Mouse (Mus musculus): ENCODE measurements around the gene Hps5.

Gene Hps5

DNA sequence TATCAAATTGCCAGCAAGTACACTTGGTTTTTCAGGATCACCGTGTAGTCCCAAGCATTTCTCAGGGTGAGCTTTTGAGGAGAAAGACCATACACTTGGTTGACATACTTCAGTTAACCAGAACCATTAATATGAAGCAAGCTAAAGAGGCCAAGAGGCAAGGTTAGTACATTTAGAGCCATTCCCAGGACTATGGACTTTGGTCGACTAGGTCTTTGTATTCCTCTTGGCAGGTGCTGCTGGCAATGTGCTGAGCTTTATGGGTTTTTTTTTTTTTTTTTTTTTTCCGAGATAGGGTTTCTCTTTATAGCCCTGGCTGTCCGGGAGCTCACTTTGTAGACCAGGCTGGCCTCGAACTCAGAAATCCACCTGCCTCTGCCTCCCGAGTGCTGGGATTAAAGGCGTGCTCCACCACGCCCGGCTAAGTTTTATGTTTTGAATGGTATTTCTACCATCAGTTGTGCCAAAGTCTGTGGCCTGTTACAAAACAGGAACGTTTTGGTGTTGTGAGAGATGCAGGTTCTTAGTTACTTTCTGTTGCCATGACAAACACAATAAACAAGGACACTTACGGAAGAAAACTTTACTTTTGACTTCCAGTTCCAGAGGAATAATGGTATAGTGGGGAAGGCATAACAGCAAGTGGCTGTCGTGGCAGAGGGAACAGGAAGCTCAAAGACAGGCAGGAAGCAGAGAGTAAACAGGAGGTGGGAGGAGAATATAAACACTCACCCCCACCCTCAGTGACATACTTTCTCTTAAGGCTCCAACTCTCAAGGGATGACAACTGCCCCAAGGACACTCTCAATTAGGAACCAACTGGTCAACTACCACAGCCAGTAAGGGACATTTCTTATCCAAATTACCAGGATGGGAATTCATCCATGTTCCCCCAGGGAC is 57.1 kb downstream of the Hps5 start:
- DNase-seq (ENCODE audit: low spot score in 2 of 2): no peak

DNA sequence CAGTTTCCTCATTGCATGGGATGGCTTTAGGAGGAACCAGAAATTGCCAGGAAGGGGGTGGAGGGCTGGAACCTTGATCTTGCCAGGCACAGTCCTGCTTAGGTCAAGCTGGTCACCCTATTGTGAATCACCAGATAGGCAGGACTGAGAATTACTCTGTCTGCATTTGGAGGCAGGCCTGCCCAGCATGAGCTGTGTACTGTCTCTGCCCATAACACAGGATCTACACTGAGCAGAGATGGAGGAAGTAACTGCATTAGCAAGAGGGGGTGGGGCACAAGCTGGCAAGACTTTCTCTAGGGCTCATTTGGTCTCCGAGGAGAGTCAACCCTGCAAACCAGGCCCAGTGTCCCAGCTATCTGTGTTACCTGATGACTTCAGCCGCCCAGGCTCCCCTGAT is 60.9 kb downstream of the Hps5 start:
- no peak for DNase-seq (ENCODE audit: low spot score in 2 of 2)

DNA sequence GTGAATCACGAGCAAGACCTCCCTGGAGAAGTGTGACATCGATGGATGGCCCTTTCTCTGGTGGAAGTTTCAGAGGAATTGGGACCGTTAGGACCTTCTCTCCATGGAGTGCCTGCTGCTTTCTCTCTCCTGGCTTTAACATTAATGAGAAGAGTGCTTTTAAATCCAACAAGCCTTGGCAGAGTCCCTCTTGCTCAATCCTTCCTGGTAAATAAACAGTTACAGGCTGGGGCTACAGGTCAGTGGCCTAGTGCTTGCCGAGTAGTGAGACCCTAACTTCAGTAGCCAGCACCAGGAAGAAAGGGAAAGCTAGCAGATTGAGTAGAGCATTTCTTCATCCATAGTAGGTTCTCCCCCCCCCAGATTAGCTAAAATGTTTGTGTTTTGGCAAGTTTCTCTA is 63.4 kb downstream of the Hps5 start, which contains the start of gene Saa4:
Gene Saa4, minus strand, starts transcription at position 146 of the 400 bp plus-strand sequence.
- no peak for DNase-seq (ENCODE audit: low spot score in 2 of 2)

DNA sequence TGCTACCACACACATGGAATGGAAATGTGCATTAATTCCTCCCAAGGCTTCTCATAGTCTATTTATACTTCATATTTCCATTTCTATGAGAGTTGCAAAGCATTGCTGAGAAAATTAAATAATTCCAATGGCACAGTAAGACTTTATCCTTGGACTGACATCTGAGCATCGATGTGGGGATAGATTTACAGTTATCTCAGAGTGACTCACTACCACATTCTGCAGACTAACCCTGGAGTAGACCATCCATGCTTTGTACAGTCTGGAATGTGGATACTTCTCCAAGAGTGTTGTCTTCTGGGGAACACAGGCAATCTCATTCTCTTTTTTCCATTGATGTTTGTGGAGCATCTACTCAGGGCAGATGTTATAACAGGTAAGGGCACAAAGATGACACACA is 68.3 kb downstream of the Hps5 start:
- DNase-seq (ENCODE audit: low spot score in 2 of 2): no peak

DNA sequence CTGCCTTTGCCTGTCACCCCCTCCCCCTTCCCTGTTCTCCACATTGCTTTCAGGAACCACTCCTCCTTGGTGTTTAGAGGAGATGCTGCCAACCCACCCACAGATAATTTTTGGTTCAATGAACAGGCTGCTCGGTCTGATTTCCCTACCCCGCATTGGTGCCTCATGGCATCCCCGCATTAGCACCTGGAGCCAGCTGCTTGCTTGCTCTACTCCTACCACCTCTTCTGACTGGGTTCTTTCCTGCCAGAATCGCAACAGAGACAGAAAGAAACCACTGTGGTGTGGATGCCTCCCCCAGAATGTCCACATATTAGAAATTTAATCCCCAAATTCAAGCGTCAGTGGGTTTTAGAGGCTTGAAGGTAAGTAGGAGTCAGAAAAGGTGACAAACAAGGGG is 71.5 kb downstream of the Hps5 start:
- DNase-seq (ENCODE audit: low spot score in 2 of 2): no peak

DNA sequence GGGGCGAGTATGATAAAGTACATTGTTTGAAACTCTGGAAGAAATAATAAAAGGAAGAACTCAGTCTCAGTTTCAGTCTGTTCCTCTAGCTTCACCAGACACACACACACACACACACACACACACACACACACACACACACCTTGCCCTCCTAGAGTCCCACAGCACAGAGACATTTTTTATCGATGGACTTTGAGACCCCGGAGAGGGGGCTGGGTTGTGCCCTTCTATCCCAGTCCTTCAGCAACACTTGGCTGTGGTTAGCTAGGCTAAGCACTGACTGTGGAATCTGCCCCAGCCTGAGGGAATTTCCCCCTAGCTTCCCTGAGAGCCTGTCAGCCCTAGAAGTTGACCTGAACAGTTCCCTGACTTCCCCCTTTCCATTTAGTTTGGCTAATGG is 72.0 kb downstream of the Hps5 start:
- DNase-seq (ENCODE audit: low spot score in 2 of 2): no peak

DNA sequence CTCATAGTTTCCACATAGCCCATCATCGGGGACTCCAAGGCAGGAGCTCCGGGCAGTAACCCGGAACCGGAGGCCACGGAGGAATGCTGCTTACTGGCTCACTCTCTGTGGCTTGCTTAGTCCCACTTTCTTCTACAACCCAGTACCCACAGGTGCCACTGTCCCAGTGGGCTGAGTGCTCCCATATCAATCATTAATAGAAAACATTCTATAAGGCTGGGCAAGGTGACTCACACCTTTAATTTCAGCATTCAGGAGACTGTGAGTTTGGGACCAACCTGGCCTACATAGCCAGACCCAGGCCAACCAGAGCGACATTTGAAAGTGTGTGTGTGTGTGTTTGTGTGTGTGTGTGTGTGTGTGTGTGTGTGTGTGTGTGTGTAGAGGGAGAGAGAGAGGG is 72.5 kb downstream of the Hps5 start:
- DNase-seq (ENCODE audit: low spot score in 2 of 2): no peak

DNA sequence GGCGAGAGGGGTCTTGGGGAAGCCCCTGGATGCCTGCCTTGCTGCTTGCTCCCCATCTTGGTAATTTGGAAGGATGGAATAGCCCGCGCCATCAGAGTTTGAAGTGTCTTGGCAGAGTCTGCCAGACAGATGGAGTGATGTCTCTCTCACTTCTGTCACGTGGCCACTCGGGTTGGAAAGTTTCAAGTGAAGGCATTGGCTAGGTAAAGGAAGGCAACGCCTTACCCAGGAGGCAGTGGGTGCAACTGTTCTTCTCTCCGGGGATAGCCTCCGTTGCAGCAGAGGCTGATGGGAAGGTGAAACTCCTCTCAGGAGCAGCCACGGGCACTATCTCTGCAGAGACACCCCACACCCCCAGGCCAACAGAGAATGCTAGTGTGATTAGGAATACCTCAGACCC is 75.4 kb downstream of the Hps5 start:
- DNase-seq (ENCODE audit: low spot score in 2 of 2): no peak

DNA sequence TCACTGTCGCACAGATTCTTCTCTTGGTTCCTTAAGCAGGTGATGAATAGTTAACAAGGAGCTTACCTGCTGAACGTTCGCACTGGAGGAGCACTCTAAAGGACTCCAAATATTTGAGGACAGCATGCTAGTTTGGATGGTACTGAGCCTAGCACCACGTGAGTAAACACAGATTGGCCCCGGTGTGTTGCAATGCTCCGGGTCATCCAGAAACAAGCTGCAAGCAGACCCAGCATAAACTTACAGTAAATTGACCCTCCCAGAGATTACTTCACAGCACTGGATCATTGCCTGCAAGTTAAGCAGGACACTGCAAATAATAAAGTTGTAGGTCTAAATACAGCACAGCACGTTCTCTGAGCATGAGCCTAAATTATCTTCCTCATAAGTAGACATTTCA is 76.3 kb downstream of the Hps5 start:
- DNase-seq (ENCODE audit: low spot score in 2 of 2): peak; percentile 38 to 50

DNA sequence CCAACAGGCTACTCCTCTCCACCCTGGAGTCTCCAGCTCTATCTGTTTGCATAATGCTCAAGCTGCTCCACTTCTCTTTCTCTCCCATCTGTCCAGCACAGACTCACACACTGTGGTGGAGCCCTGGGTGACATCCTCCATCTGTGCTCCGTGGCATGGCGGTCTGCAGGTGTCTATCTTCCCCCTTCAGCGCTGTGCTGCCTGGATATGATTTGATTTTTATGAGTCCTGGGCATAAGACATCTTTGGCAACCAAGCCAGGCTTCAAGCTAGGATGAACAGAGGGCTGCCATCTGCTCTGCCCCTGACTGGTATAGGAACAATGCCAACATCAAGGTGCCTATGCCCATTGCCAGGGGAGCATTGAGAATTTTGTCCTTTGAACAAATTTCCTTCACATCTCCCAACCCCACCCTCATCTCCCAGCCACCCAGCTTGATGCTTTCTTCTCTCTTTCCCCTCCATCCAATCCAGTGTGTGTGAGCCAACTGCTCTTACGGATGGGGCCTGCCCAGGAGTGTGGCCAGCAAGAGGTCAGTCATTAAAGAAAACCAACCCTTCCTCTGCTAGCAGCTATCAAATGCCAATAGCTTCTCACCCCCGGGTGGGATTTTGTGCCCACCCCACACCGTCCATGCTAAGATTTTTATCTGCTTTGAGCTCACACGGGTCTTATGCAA is 77.1 kb downstream of the Hps5 start:
- no peak for DNase-seq (ENCODE audit: low spot score in 2 of 2)

DNA sequence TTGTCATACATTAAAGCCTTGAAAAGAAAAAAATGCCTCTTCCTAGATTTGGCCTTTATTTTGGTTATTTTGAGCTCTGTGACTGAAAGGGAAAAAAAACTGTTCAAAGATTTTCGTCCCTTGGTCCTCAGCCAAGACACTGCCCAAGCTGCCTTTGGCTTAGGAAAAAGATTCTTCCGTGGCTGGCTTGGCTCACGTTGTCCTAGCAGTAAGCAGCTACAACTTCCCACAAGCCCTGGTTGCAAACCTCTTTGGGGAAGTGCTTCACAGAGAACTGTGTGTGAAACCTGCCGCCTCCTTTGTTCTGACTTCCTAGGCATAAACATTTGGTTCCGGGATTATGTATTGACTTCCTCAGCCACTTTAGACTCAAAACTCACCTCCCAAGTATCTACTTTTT is 79.0 kb downstream of the Hps5 start:
- peak in 1 of 2 experiments; percentile 21 for DNase-seq (ENCODE audit: low spot score in 2 of 2)

DNA sequence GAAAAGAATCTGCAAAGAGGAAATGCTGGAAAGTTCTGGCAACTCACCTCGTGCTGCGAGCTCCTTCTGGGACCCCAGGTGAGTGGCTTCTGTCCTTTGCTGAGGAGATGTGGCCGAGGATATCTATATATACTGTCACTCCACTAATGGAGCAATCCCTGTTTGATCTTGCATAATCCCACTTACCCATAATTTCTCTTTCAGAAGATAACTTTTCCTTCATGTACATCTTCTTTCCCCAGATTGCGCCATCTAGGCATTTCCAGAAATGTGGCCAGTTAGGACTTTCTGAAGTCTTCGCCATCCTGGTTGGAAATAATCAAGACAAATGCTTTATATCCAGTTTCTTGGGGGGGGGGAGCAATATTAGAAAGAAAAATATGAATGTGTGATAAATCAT is 80.3 kb downstream of the Hps5 start, which contains the start of gene Saa3:
Gene Saa3, minus strand, starts transcription at position 101 of the 400 bp plus-strand sequence.
- DNase-seq (ENCODE audit: low spot score in 2 of 2): no peak

DNA sequence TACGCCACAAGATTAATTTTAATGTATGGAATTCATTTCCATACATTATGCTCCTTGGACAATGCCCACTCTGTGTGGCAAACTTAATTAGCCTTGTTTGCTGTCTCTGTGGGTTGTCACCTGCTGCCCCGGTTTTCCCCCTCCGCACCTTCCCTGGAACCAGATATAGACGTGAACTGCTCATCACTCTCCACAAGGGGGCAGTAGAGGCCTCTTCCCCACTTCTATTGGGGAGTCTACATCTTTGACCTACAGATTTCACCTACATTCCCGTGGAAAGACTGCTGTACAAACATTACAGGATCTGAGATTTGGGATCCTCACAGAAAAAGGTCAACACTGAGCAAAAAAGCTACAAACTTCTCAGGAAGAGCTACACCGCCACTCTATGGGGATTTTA is 81.3 kb downstream of the Hps5 start:
- peak in 1 of 2 experiments; percentile 25 for DNase-seq (ENCODE audit: low spot score in 2 of 2)

DNA sequence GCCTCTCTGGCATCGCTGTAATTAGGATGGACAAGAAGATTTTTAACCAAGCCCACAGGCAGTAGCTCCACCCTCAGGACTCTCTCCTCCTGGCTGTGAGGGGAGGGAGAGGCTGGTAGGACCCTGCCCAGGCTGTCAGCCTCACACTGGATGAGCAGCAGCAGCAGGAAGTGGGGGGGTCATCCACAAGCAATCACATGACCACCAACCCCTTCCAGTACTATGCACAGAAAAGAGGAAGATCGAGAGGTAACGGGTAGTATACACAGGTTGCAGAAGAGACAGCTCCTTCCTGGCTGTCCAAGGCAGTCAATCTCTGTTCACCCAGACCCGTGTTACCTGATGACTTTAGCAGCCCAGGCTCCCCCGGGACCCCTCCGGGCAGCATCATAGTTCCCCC is 83.6 kb downstream of the Hps5 start:
- DNase-seq (ENCODE audit: low spot score in 2 of 2): no peak
